Mouse (Mus musculus) midbrain, embryonic 13.5 days (tissue): ENCODE results near the gene Ilf3. TPM values are rescaled to one million over a fixed set of nuclear protein-coding genes. Genes with fewer than 3 reads are reported as not detected.

Experiments used
- ATAC-seq: fragments of 200-750 bp; cut with Nextera tagmentation; 2 replicates; pipeline ENCODE4 v1.8.0; 2017; ENCODE audit warnings: mild to moderate bottlenecking, moderate TSS enrichment, moderate library complexity
- H3K27ac ChIP-seq: fragments of 300-500 bp; sonication (generic); 2 replicates; pipeline ENCODE4 v1.5.1; 2015; ENCODE audit warnings: inconsistent platforms, mild to moderate bottlenecking, moderate library complexity
- H3K27me3 ChIP-seq: fragments of 300-500 bp; sonication (generic); 2 replicates; pipeline ENCODE4 v1.6.1; 2015; ENCODE audit warnings: mild to moderate bottlenecking, inconsistent platforms
- H3K36me3 ChIP-seq: fragments of 300-500 bp; sonication (generic); 2 replicates; pipeline ENCODE4 v1.6.1; 2015; ENCODE audit warnings: mild to moderate bottlenecking, inconsistent platforms
- H3K4me1 ChIP-seq: fragments of 300-500 bp; sonication (generic); replicated peaks from 2 replicates; pipeline ENCODE4 v1.6.1; 2015; ENCODE audit warnings: inconsistent platforms
- H3K4me2 ChIP-seq: fragments of 300-500 bp; sonication (generic); replicated peaks from 2 replicates; pipeline ENCODE4 v1.6.1; 2015; ENCODE audit warnings: moderate library complexity, mild to moderate bottlenecking, inconsistent platforms
- H3K4me3 ChIP-seq: fragments of 300-500 bp; sonication (generic); replicated peaks from 2 replicates; pipeline ENCODE4 v1.5.1; 2015; ENCODE audit warnings: mild to moderate bottlenecking, inconsistent platforms
- H3K9ac ChIP-seq: fragments of 300-500 bp; sonication (generic); replicated peaks from 2 replicates; pipeline ENCODE4 v1.6.1; 2015; ENCODE audit warnings: mild to moderate bottlenecking, inconsistent platforms
- H3K9me3 ChIP-seq: fragments of 300-500 bp; sonication (generic); 2 replicates; pipeline ENCODE4 v1.6.1; 2016; ENCODE audit warnings: mild to moderate bottlenecking, inconsistent platforms
- WGBS: fragments of 180-500 bp; shearing (Covaris S2); methylation state at CpG from one replicate; pipeline ENCODE4 v1.1.7; 2015; 5-methylcytosine and 5-hydroxymethylcytosine counted together
- polyA plus RNA-seq: library from polyadenylated mRNA; unstranded; fragments of >200 nt; fragmentation: Nextera tagmentation; extraction: Ambion mirVana; gene quantifications from 2 replicates; pipeline ENCODE4 v1.2.1, GENCODE M21; 2015

The Ilf3 gene
- polyA plus RNA-seq, 1 experiment from 2014 or later = 312 TPM

DNA sequence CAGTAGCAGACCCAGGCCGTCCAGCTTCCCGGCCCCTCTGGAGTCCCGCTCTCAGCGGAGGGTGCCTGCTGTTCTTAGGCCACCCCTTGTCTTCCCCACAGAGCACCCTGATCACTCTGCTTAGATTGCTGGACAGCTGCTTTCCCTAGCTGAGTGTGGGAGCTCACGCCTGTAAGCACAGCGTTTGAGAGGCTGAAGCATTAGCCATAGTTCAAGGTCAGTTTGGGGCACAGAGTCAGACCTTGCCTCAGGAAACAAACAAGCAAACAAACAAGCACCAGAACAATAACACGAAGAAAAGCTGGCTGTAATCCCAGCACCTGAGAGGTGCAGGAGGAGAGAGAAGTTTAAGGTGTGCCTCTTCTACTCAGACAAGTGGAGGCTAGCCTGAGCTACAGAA is 64.4 kb downstream of the Ilf3 start:
- Histone ChIP-seq H3K4me3 (no peak overlapping the region), H3K4me2 (no peak overlapping the region), H3K4me1 (peaks cover 14% of the 10 kb centered on the region), H3K9me3 (no peaks in the 10 kb centered on the region), H3K27me3 (no peaks in the 10 kb centered on the region), H3K9ac (no peak overlapping the region), H3K27ac (no peak overlapping the region), H3K36me3 (no peaks in the 10 kb centered on the region)
- WGBS = 90% methylated on average over 7 of the region's 7 CpGs
- ATAC-seq = no peak

GRCm38 (mm10) chr9:21433766-21434165 is 66.1 kb downstream of the Ilf3 start:
- 84% methylated on average over 8 of the region's 8 CpGs for WGBS
- no peaks in the 10 kb centered on the region for H3K9me3 ChIP-seq
- H3K27ac ChIP-seq = no peak overlapping the region
- H3K27me3 ChIP-seq = no peaks in the 10 kb centered on the region
- H3K9ac ChIP-seq = no peak overlapping the region
- H3K36me3 ChIP-seq = no peaks in the 10 kb centered on the region
- H3K4me3 ChIP-seq = no peak overlapping the region
- peaks cover 13% of the 10 kb centered on the region; the same call in 1 of the 2 replicates for H3K4me1 ChIP-seq
- ATAC-seq = no peak
- no peak overlapping the region for H3K4me2 ChIP-seq

DNA sequence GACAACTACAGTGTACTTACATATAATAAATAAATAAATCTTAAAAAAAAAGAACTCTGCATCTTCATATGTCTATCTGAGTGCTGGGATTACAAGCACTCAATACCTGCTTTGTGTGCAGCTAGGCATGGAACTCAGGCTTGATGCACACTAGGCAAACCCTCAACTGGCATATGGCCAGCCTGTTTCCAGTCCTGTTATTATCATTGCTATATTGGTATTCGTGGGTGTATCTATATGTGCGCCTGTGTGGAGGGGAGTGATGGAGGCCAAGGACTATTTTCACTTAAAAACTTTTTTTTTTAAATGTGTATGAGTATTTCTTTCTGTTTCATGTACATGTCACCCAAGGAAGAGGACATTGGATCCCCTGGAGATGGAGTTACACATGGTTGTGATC is 66.7 kb downstream of the Ilf3 start:
- Histone ChIP-seq H3K27ac (no peak overlapping the region), H3K4me2 (no peak overlapping the region), H3K4me3 (no peak overlapping the region), H3K9me3 (no peaks in the 10 kb centered on the region), H3K4me1 (peaks cover 11% of the 10 kb centered on the region; the same call in 1 of the 2 replicates), H3K27me3 (no peaks in the 10 kb centered on the region), H3K36me3 (no peaks in the 10 kb centered on the region), H3K9ac (no peak overlapping the region)
- no peak for ATAC-seq
- 99% methylated on average over 2 of the region's 2 CpGs for WGBS

- no peak overlapping the region for H3K4me3 ChIP-seq
- no peak overlapping the region for H3K4me2 ChIP-seq
- H3K9me3 ChIP-seq = no peaks in the 10 kb centered on the region
- no peaks in the 10 kb centered on the region for H3K36me3 ChIP-seq
- H3K9ac ChIP-seq = no peak overlapping the region
- WGBS = 95% methylated on average over 7 of the region's 7 CpGs
- no peak overlapping the region for H3K27ac ChIP-seq
- ATAC-seq = no peak
- no peaks in the 10 kb centered on the region for H3K27me3 ChIP-seq
- H3K4me1 ChIP-seq = peaks cover 6% of the 10 kb centered on the region; the same call in 1 of the 2 replicates
Observed at GRCm38 (mm10) chr9:21435777-21436635, 68.3 kb downstream of the Ilf3 start.

- no peak for ATAC-seq
- Histone ChIP-seq H3K36me3 (no peaks in the 10 kb centered on the region), H3K9me3 (no peaks in the 10 kb centered on the region), H3K9ac (no peak overlapping the region), H3K4me3 (no peak overlapping the region), H3K27me3 (no peaks in the 10 kb centered on the region), H3K4me2 (no peak overlapping the region), H3K27ac (no peak overlapping the region), H3K4me1 (0 out of 2 replicates have a peak, but pooled peaks cover 4% of the 10 kb centered on the region)
- WGBS = 87% methylated on average over 6 of the region's 6 CpGs
Observed at GRCm38 (mm10) chr9:21437577-21437976, 69.9 kb downstream of the Ilf3 start.

DNA sequence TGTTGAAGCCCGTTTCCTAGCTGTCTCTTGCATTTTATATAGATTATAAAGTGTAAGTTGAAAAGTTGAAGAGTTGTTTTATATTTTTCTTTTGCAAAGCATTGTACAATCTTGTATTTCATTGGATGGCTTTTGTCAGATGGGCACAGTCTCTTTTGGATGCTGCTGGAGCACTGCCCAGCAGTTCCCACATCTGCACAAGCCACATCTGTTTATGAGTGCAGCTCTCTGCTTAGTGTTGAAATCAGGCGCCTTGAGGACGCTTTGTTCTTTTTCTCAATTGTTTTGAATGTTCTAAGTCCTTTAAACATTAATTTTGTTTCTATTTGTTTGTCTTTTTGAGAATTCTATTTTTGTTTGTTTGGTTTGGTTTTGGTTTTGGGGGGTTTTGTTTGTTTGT is 70.5 kb downstream of the Ilf3 start:
- Histone ChIP-seq H3K36me3 (no peaks in the 10 kb centered on the region), H3K4me1 (0 out of 2 replicates have a peak, but pooled peaks cover 4% of the 10 kb centered on the region), H3K27ac (no peak overlapping the region), H3K9ac (no peak overlapping the region), H3K4me2 (no peak overlapping the region), H3K4me3 (no peak overlapping the region), H3K9me3 (no peaks in the 10 kb centered on the region), H3K27me3 (no peaks in the 10 kb centered on the region)
- 84% methylated on average over 3 of the region's 3 CpGs for WGBS
- ATAC-seq = no peak

DNA sequence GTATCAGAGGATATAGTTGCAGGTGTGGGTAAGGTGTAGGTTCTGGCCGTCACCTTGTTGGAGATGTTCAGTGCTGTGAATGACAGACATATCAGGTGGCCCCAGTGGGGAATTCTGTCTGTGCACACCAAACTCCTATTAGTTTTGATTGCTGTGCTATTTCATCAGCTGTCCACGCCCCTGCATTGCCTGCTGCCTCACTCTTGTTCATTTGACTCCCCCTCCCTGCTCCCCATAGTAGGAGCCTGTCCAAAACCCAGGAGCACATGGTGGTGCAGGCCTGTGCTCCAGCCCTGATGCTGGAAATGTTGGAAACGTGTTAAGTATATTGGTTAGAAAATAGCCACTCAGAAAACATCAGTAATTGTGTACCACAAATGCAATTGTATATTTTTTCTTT is 71.8 kb downstream of the Ilf3 start:
- no peak overlapping the region for H3K9ac ChIP-seq
- H3K4me2 ChIP-seq = no peak overlapping the region
- 0 out of 2 replicates have a peak, but pooled peaks cover 4% of the 10 kb centered on the region for H3K4me1 ChIP-seq
- no peaks in the 10 kb centered on the region for H3K9me3 ChIP-seq
- WGBS = 89% methylated on average over 3 of the region's 3 CpGs
- H3K27me3 ChIP-seq = no peaks in the 10 kb centered on the region
- ATAC-seq = no peak
- no peaks in the 10 kb centered on the region for H3K36me3 ChIP-seq
- no peak overlapping the region for H3K4me3 ChIP-seq
- no peak overlapping the region for H3K27ac ChIP-seq

DNA sequence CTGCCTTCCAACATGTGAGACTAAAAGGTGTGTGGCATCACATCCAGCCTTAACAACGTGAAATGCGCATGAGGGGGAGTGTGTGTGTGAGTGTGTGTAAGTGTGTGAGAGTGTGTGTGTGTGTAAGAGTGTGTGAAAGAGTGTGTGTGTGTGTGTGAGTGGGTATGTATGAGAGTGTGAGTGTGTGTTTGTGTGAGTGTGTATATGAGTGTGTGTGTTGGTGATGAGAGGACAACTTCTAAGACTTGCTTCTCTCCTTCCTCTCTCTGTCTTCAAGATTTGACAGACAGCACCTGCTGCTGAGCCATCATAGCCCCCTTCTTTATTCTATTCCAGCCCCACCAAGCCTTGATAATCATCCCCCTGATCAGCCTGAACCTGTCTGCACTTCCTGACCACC is 72.2 kb downstream of the Ilf3 start:
- Histone ChIP-seq H3K4me1 (0 out of 2 replicates have a peak, but pooled peaks cover 4% of the 10 kb centered on the region), H3K36me3 (no peaks in the 10 kb centered on the region; the same call in 1 of the 2 replicates), H3K9ac (no peak overlapping the region), H3K27me3 (no peaks in the 10 kb centered on the region), H3K27ac (no peak overlapping the region), H3K9me3 (no peaks in the 10 kb centered on the region), H3K4me2 (no peak overlapping the region), H3K4me3 (no peak overlapping the region)
- no peak for ATAC-seq
- 97% methylated on average over 2 of the region's 2 CpGs for WGBS

DNA sequence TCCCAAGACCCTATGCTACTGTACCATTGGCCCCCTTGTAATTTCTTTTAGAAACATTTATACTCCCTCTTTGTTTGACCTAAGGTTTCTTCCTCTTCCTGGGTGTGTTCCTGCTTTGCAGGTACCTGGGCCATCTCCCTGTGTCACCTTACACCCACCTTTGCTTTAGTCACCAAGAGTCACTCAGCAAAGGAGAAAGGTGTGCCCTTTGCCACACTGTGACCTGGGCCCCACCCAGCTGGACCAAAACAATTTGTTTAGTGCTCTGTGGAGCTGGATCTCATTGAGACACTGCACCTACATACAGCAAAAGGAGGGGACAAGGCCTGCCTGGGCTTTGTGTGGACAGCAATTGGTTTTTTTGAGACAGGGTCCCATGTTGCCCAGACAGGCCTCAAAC is 72.7 kb downstream of the Ilf3 start:
- H3K4me1 ChIP-seq = 0 out of 2 replicates have a peak, but pooled peaks cover 4% of the 10 kb centered on the region
- ATAC-seq = no peak

DNA sequence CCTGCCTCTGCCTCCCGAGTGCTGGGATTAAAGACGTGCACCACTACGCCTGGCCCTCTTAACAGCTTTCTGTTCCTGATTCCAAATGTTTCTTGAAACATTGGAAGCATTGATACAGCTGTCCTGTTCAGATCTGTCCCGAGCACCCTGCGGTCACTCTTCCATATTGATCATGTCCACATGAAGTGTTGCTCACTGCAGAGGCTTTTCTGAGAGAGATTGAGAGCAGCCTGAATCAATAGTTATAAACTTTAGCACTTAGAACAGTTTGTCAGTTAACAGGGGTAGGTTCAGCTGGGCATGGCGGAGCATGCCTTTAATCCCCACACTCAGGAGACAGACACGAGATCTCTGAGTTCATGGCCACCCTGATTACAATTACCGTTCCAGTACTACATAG is 76.2 kb downstream of the Ilf3 start:
- no peak overlapping the region for H3K9ac ChIP-seq
- no peak for ATAC-seq
- peaks cover 7% of the 10 kb centered on the region; the same call in 1 of the 2 replicates for H3K36me3 ChIP-seq
- no peak overlapping the region for H3K4me2 ChIP-seq
- H3K4me1 ChIP-seq = no peaks in the 10 kb centered on the region
- no peaks in the 10 kb centered on the region for H3K27me3 ChIP-seq
- 92% methylated on average over 8 of the region's 8 CpGs for WGBS
- no peak overlapping the region for H3K27ac ChIP-seq
- no peak overlapping the region for H3K4me3 ChIP-seq
- no peaks in the 10 kb centered on the region for H3K9me3 ChIP-seq

More for the DNA sequence above, 72.7 kb downstream of the Ilf3 start:
- no peaks in the 10 kb centered on the region for H3K27me3 ChIP-seq
- no peak overlapping the region for H3K27ac ChIP-seq
- no peak overlapping the region for H3K4me3 ChIP-seq
- H3K9me3 ChIP-seq = no peaks in the 10 kb centered on the region
- no peak overlapping the region for H3K9ac ChIP-seq
- peaks cover 2% of the 10 kb centered on the region; the same call in 1 of the 2 replicates for H3K36me3 ChIP-seq
- H3K4me2 ChIP-seq = no peak overlapping the region

- H3K9ac ChIP-seq = no peak overlapping the region
- no peaks in the 10 kb centered on the region for H3K27me3 ChIP-seq
- no peak for ATAC-seq
- peaks cover 7% of the 10 kb centered on the region; the same call in 1 of the 2 replicates for H3K36me3 ChIP-seq
- 87% methylated on average over 4 of the region's 4 CpGs for WGBS
- H3K4me1 ChIP-seq = no peaks in the 10 kb centered on the region
- H3K27ac ChIP-seq = no peak overlapping the region
- no peaks in the 10 kb centered on the region for H3K9me3 ChIP-seq
- H3K4me3 ChIP-seq = no peak overlapping the region
- H3K4me2 ChIP-seq = no peak overlapping the region
Observed at GRCm38 (mm10) chr9:21444574-21444973, 76.9 kb downstream of the Ilf3 start.

- Histone ChIP-seq H3K4me3 (no peak overlapping the region), H3K27ac (no peak overlapping the region), H3K9ac (no peak overlapping the region), H3K9me3 (no peaks in the 10 kb centered on the region), H3K36me3 (peaks cover 7% of the 10 kb centered on the region; the same call in 1 of the 2 replicates), H3K4me2 (no peak overlapping the region), H3K4me1 (no peaks in the 10 kb centered on the region), H3K27me3 (no peaks in the 10 kb centered on the region)
- ATAC-seq = no peak
- WGBS = 95% methylated on average over 6 of the region's 6 CpGs
Observed at GRCm38 (mm10) chr9:21445081-21445744, 77.5 kb downstream of the Ilf3 start.
